Mouse (Mus musculus) neural tube, embryonic 11.5 days (tissue): ENCODE results near the gene Rusc2. TPM values are rescaled to one million over a fixed set of nuclear protein-coding genes. Genes with fewer than 3 reads are reported as not detected.

Experiments used
- ATAC-seq: fragments of 200-750 bp; cut with Nextera tagmentation; 2 replicates; pipeline ENCODE4 v1.8.0; 2017; ENCODE audit warnings: moderate number of reproducible peaks, mild to moderate bottlenecking, moderate TSS enrichment, moderate library complexity; ENCODE audit not compliant: insufficient read depth, low FRiP score, low TSS enrichment
- DNase-seq: peaks from one replicate; pipeline ENCODE4 v3.0.0-alpha.2; 2015; ENCODE audit warnings: low spot score
- H3K27ac ChIP-seq: fragments of 300-500 bp; sonication (generic); 2 replicates; pipeline ENCODE4 v1.5.1; 2014; ENCODE audit warnings: low read depth, mild to moderate bottlenecking, low read length
- H3K27me3 ChIP-seq: fragments of 300-500 bp; sonication (generic); 2 replicates; pipeline ENCODE4 v1.6.1; 2014; ENCODE audit warnings: mild to moderate bottlenecking, low read length, mixed read lengths; ENCODE audit not compliant: control insufficient read depth, insufficient read depth
- H3K36me3 ChIP-seq: fragments of 300-500 bp; sonication (generic); 2 replicates; pipeline ENCODE4 v1.6.1; 2014; ENCODE audit warnings: mild to moderate bottlenecking, low read length, moderate library complexity, mixed read lengths; ENCODE audit not compliant: control insufficient read depth, insufficient read depth
- H3K4me1 ChIP-seq: fragments of 300-500 bp; sonication (generic); 2 replicates; pipeline ENCODE4 v1.6.1; 2014; ENCODE audit warnings: low read length, mixed read lengths; ENCODE audit not compliant: control insufficient read depth, insufficient read depth
- H3K4me2 ChIP-seq: fragments of 300-500 bp; sonication (generic); 2 replicates; pipeline ENCODE4 v1.6.1; 2014; ENCODE audit warnings: low read depth, mild to moderate bottlenecking, moderate library complexity
- H3K4me3 ChIP-seq: fragments of 300-500 bp; sonication (generic); 2 replicates; pipeline ENCODE4 v1.5.1; 2014; ENCODE audit warnings: low read depth, low read length
- H3K9ac ChIP-seq: fragments of 300-500 bp; sonication (generic); 2 replicates; pipeline ENCODE4 v1.6.1; 2014; ENCODE audit warnings: mild to moderate bottlenecking, low read length
- H3K9me3 ChIP-seq: fragments of 300-500 bp; sonication (generic); 2 replicates; pipeline ENCODE4 v1.6.1; 2016; ENCODE audit warnings: low read length; ENCODE audit not compliant: control insufficient read depth
- WGBS: fragments of 180-500 bp; shearing (Covaris S2); extraction: QIAGEN DNeasy Blood & Tissue Kit; methylation state at CpG from one replicate; pipeline ENCODE4 v1.1.7; 2014; 5-methylcytosine and 5-hydroxymethylcytosine counted together
- polyA plus RNA-seq: library from polyadenylated mRNA; unstranded; fragments of >200 nt; fragmentation: Nextera tagmentation; extraction: Ambion mirVana; gene quantifications from 2 replicates; pipeline ENCODE4 v1.2.1, GENCODE M21; 2014

The Rusc2 gene
- polyA plus RNA-seq, 1 experiment from 2014 or later, result 17.9 TPM

GRCm38 (mm10) chr4:43400976-43401375 is 19.2 kb downstream of the Rusc2 start:
- Histone ChIP-seq H3K27me3 (no peaks in the 10 kb centered on the region), H3K4me1 (peaks cover 14% of the 10 kb centered on the region), H3K9ac (no peak overlapping the region; the same call in 1 of the 2 replicates), H3K4me3 (no peak overlapping the region), H3K9me3 (no peaks in the 10 kb centered on the region), H3K4me2 (no peak overlapping the region), H3K36me3 (no peaks in the 10 kb centered on the region), H3K27ac (no peak overlapping the region)
- DNase-seq (peak; percentile 36), ATAC-seq (no peak)
- WGBS, result 31% methylated on average over 10 of the region's 10 CpGs

GRCm38 (mm10) chr4:43401486-43401885 is 19.7 kb downstream of the Rusc2 start:
- Histone ChIP-seq H3K9ac (no peak overlapping the region), H3K36me3 (no peaks in the 10 kb centered on the region), H3K4me3 (no peak overlapping the region), H3K27ac (no peak overlapping the region), H3K4me1 (peaks cover 15% of the 10 kb centered on the region), H3K9me3 (no peaks in the 10 kb centered on the region), H3K27me3 (no peaks in the 10 kb centered on the region), H3K4me2 (no peak overlapping the region)
- DNase-seq (no peak), ATAC-seq (no peak)
- WGBS, result 91% methylated on average over 10 of the region's 10 CpGs

GRCm38 (mm10) chr4:43402212-43402611 is 20.4 kb downstream of the Rusc2 start:
- no peaks in the 10 kb centered on the region for H3K9me3 ChIP-seq
- no peak overlapping the region for H3K4me2 ChIP-seq
- no peak overlapping the region for H3K27ac ChIP-seq
- peaks cover 15% of the 10 kb centered on the region for H3K4me1 ChIP-seq
- no peak for DNase-seq
- H3K27me3 ChIP-seq, result no peaks in the 10 kb centered on the region
- H3K36me3 ChIP-seq, result no peaks in the 10 kb centered on the region
- ATAC-seq, result no peak
- WGBS, result 78% methylated on average over 9 of the region's 9 CpGs
- no peak overlapping the region for H3K4me3 ChIP-seq
- no peak overlapping the region for H3K9ac ChIP-seq

DNA sequence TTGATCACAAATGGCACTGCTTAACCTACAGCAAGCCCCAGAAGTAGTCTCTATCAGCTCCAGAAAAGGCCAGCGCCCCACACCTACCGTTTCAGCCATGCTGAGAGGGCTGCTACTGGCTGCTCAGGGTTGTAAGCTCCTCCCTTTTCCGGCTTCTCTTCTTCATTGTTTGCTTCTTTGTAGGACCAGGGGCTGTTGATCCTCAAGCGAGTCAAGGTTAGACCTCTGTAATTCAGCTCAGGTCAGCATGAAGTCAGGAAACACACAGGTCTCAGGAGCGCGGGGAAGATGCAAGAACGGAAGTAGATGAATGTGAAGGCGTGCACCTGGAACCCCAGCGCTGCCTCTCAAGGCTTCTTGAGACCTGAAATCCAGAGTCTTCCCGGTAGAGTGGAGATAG is 22.9 kb downstream of the Rusc2 start:
- ATAC-seq (no peak), DNase-seq (no peak)
- Histone ChIP-seq H3K36me3 (no peaks in the 10 kb centered on the region), H3K4me3 (no peak overlapping the region), H3K4me2 (no peak overlapping the region), H3K9me3 (no peaks in the 10 kb centered on the region), H3K4me1 (peaks cover 13% of the 10 kb centered on the region), H3K27ac (no peak overlapping the region), H3K27me3 (no peaks in the 10 kb centered on the region), H3K9ac (no peak overlapping the region)
- 89% methylated on average over 10 of the region's 10 CpGs for WGBS

GRCm38 (mm10) chr4:43406162-43406971 is 24.6 kb downstream of the Rusc2 start:
- Histone ChIP-seq H3K27ac (peak overlapping the region; percentile 76), H3K9ac (peak overlapping the region; percentile 80), H3K9me3 (no peaks in the 10 kb centered on the region), H3K4me3 (peak overlapping the region; percentile 44), H3K4me2 (peak overlapping the region; percentile 63), H3K27me3 (no peaks in the 10 kb centered on the region), H3K36me3 (no peaks in the 10 kb centered on the region), H3K4me1 (peaks cover 8% of the 10 kb centered on the region; the same call in 1 of the 2 replicates)
- peak; percentile 87 for DNase-seq
- peak; percentile 94 for ATAC-seq
- 3% methylated on average over 27 of the region's 28 CpGs for WGBS

GRCm38 (mm10) chr4:43407071-43407920 is 25.5 kb downstream of the Rusc2 start:
- ATAC-seq, result 0 out of 2 replicates have a peak, but pooled peaks have one; percentile 33
- peaks cover 7% of the 10 kb centered on the region; the same call in 1 of the 2 replicates for H3K4me1 ChIP-seq
- WGBS, result 67% methylated on average over 12 of the region's 12 CpGs
- DNase-seq, result peak; percentile 29
- peak overlapping the region; percentile 76 for H3K27ac ChIP-seq
- H3K9ac ChIP-seq, result peak overlapping the region; percentile 80
- H3K4me2 ChIP-seq, result peak overlapping the region; percentile 63
- H3K9me3 ChIP-seq, result no peaks in the 10 kb centered on the region
- H3K4me3 ChIP-seq, result peak overlapping the region; percentile 44
- no peaks in the 10 kb centered on the region for H3K36me3 ChIP-seq
- H3K27me3 ChIP-seq, result no peaks in the 10 kb centered on the region

DNA sequence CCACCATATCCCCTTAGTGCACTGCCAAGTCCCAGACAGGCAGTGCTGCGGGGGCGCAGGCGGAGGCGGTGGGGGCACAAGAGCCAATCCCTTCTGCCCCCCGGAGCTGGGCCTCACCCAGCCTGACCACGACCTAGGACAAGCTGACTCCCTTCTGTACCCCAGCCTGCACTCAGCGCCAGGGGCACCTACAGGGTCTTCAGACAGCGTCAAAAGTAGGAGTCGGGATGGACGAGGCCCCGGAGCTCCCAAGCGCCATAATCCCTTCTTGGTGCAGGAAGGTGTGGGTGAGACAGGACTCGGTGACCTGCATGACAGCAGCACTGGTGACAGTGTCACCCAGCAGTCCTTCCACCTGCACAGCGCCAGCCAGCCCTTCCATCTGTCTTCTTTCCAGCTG is 33.0 kb downstream of the Rusc2 start:
- Histone ChIP-seq H3K4me1 (no peaks in the 10 kb centered on the region), H3K36me3 (peaks cover 10% of the 10 kb centered on the region), H3K27ac (no peak overlapping the region), H3K27me3 (no peaks in the 10 kb centered on the region), H3K4me3 (no peak overlapping the region), H3K4me2 (no peak overlapping the region), H3K9me3 (no peaks in the 10 kb centered on the region), H3K9ac (no peak overlapping the region)
- no peak for DNase-seq
- 91% methylated on average over 14 of the region's 14 CpGs for WGBS
- ATAC-seq, result no peak

GRCm38 (mm10) chr4:43415221-43416070 is 33.7 kb downstream of the Rusc2 start:
- ATAC-seq, result no peak
- Histone ChIP-seq H3K4me2 (no peak overlapping the region), H3K4me3 (no peak overlapping the region), H3K9me3 (no peaks in the 10 kb centered on the region), H3K4me1 (no peaks in the 10 kb centered on the region), H3K9ac (no peak overlapping the region), H3K36me3 (peaks cover 10% of the 10 kb centered on the region), H3K27me3 (no peaks in the 10 kb centered on the region), H3K27ac (no peak overlapping the region)
- DNase-seq, result no peak
- WGBS, result 90% methylated on average over 29 of the region's 29 CpGs
